Mouse (Mus musculus) forebrain, postnatal 0 days (tissue): ENCODE results near the gene Etv3. TPM values are rescaled to one million over a fixed set of nuclear protein-coding genes. Genes with fewer than 3 reads are reported as not detected.

Experiments used
- ATAC-seq: fragments of 200-750 bp; cut with Nextera tagmentation; 2 replicates; pipeline ENCODE4 v1.8.0; 2017; ENCODE audit warnings: mild to moderate bottlenecking, moderate library complexity
- DNase-seq: peaks from one replicate; pipeline ENCODE4 v3.0.0-alpha.2; 2015
- H3K27ac ChIP-seq: fragments of 300-500 bp; sonication (generic); 2 replicates; pipeline ENCODE4 v1.5.1; 2014; ENCODE audit warnings: low read depth, mild to moderate bottlenecking, antibody characterized with exemption, low read length, moderate library complexity, mixed read lengths
- H3K27me3 ChIP-seq: fragments of 300-500 bp; sonication (generic); 2 replicates; pipeline ENCODE4 v1.6.1; 2014; ENCODE audit warnings: mild to moderate bottlenecking, low read length, mixed read lengths; ENCODE audit not compliant: insufficient read depth
- H3K36me3 ChIP-seq: fragments of 300-500 bp; sonication (generic); 2 replicates; pipeline ENCODE4 v1.6.1; 2014; ENCODE audit warnings: mild to moderate bottlenecking, moderate library complexity; ENCODE audit not compliant: insufficient read depth
- H3K4me1 ChIP-seq: fragments of 300-500 bp; sonication (generic); 2 replicates; pipeline ENCODE4 v1.6.1; 2014; ENCODE audit warnings: antibody characterized with exemption; ENCODE audit not compliant: insufficient read depth
- H3K4me2 ChIP-seq: fragments of 300-500 bp; sonication (generic); 2 replicates; pipeline ENCODE4 v1.6.1; 2014; ENCODE audit warnings: low read depth, mild to moderate bottlenecking, moderate library complexity
- H3K4me3 ChIP-seq: fragments of 300-500 bp; sonication (generic); 2 replicates; pipeline ENCODE4 v1.5.1; 2014; ENCODE audit warnings: low read depth, low read length, mixed read lengths
- H3K9ac ChIP-seq: fragments of 300-500 bp; sonication (generic); 2 replicates; pipeline ENCODE4 v1.6.1; 2014; ENCODE audit warnings: mild to moderate bottlenecking
- H3K9me3 ChIP-seq: fragments of 300-500 bp; sonication (generic); 2 replicates; pipeline ENCODE4 v1.6.1; 2016; ENCODE audit warnings: low read length
- CTCF ChIP-seq: sonication (generic); IDR thresholded peaks from 2 replicates; pipeline ENCODE4 v1.5.1; 2016; ENCODE audit warnings: antibody characterized with exemption, control low read depth, low read depth
- WGBS: fragments of 180-500 bp; shearing (Covaris S2); extraction: QIAGEN DNeasy Blood & Tissue Kit; methylation state at CpG from one replicate; pipeline ENCODE4 v1.1.7; 2014; 5-methylcytosine and 5-hydroxymethylcytosine counted together
- polyA plus RNA-seq: library from polyadenylated mRNA; unstranded; fragments of >200 nt; fragmentation: Nextera tagmentation; extraction: Ambion mirVana; gene quantifications from 2 replicates; pipeline ENCODE4 v1.2.1, GENCODE M21; 2015
- total RNA-seq: library from RNA; depleted of rRNA; stranded (reverse); fragments of >200 nt; gene quantifications from 2 replicates; pipeline ENCODE4 v1.2.3, GENCODE M21; 2014

Etv3 gene
- total and polyA plus RNA-seq, 2 experiments from 2014 or later, result 6.0 to 13.8 TPM

DNA sequence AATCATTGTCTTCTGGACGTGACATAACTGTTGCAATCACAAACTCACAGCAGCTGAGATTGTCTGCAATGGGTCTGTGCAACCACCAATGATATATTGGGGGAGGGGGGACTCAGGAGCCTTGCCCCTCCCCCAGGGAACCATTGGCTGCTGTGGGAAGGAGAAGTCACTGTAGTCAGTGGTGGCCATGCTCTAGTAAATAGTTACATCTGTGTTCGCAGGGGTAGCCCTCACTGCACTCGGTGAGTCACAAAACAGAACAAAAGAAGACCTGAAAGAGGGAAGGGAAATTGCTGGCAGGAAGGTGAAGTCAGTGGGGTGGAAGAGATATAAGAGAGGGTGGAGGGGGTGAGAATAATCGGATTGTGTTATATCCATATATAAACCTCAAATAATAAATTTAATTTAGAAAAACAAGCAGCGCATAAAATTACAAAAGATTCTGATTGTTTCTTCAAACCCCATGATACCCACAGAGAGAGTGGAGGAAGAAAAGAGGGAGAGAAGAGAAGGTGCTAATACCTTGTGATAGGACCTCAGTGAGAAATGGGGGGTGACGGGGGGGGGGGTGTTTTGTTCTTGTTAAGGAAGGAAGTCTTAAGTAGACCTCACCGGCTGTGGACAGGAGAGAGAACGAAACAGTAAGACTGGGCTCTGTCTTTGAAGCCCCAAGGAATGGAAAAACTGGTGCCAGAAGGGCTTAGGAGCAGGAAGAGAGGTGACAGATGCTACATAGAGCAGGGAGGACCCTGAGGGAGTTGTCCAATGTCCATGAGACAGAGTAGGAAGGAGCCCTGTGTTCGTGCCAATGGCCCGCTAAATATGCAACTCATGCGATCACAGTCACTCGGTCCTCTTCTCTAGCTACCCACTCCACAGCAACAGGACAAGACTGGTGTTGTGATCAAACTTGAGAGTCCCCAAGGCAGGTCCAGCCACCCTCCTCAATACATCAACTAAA lies 18.5 kb upstream of the Etv3 start:
- H3K4me3 ChIP-seq, result no peak overlapping the region
- ATAC-seq, result no peak
- no peak for DNase-seq
- H3K9ac ChIP-seq, result no peak overlapping the region
- WGBS, result 70% methylated on average over 12 of the region's 12 CpGs
- no peaks in the 10 kb centered on the region for H3K27me3 ChIP-seq
- no peaks in the 10 kb centered on the region for H3K9me3 ChIP-seq
- no peak overlapping the region for H3K27ac ChIP-seq
- H3K4me2 ChIP-seq, result no peak overlapping the region
- TF ChIP-seq CTCF, result no peak
- no peaks in the 10 kb centered on the region for H3K36me3 ChIP-seq
- no peaks in the 10 kb centered on the region for H3K4me1 ChIP-seq

DNA sequence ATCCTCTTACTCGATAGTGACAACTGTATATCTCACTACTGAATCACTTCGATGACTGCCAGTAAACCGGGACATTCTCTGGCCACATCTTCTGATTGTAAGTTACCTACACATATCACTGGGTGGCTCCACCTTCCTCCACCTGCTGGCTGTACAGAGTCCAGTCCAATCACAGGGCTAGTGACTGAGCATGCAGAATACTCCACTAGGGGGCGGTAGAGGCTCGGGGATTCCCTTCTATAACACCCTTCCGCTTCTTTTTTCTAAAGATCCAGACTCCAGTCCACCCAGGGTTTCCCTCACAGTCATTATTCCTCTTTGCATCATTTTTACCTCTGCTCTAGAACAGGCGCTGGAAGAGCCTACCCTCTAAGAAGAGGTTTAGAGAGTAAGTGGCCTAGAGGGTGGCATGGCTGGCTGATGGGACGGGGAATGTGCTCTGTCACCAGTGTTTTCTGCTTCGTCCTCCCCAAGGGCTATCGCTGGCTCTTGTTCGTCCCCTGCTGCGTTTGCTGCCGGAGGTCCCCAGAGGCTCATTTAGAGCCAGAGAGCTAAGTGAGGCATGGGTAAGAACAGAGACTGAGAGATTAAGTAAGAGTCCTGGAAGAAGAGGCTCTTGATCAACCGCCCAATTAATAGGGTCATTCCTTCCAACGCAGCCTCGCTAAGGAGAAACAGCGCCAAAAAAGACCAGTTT lies 16.9 kb upstream of the Etv3 start:
- no peak overlapping the region for H3K27ac ChIP-seq
- 21% methylated on average over 17 of the region's 17 CpGs for WGBS
- peak; percentile 80 for DNase-seq
- H3K36me3 ChIP-seq, result no peaks in the 10 kb centered on the region
- no peak overlapping the region for H3K9ac ChIP-seq
- H3K4me1 ChIP-seq, result no peaks in the 10 kb centered on the region
- no peak overlapping the region; the same call in 1 of the 2 replicates for H3K4me3 ChIP-seq
- H3K27me3 ChIP-seq, result no peaks in the 10 kb centered on the region
- peak overlapping the region; percentile 41 for H3K4me2 ChIP-seq
- ATAC-seq, result peak; percentile 85
- no peaks in the 10 kb centered on the region for H3K9me3 ChIP-seq
- peak; percentile 91 for TF ChIP-seq CTCF

GRCm38 (mm10) chr3:87509061-87509460 lies 16.1 kb upstream of the Etv3 start:
- Histone ChIP-seq H3K27me3 (no peaks in the 10 kb centered on the region), H3K27ac (no peak overlapping the region), H3K4me3 (no peak overlapping the region), H3K4me2 (no peak overlapping the region), H3K9me3 (no peaks in the 10 kb centered on the region), H3K9ac (no peak overlapping the region), H3K36me3 (no peaks in the 10 kb centered on the region), H3K4me1 (no peaks in the 10 kb centered on the region)
- no peak for TF ChIP-seq CTCF
- 58% methylated on average over 4 of the region's 4 CpGs for WGBS
- ATAC-seq (no peak), DNase-seq (no peak)

- WGBS, result 87% methylated on average over 9 of the region's 9 CpGs
- no peak overlapping the region for H3K27ac ChIP-seq
- H3K36me3 ChIP-seq, result no peaks in the 10 kb centered on the region
- DNase-seq, result no peak
- no peak overlapping the region for H3K4me2 ChIP-seq
- no peak overlapping the region for H3K4me3 ChIP-seq
- no peaks in the 10 kb centered on the region for H3K4me1 ChIP-seq
- ATAC-seq, result no peak
- H3K9me3 ChIP-seq, result no peaks in the 10 kb centered on the region
- no peak for TF ChIP-seq CTCF
- H3K27me3 ChIP-seq, result no peaks in the 10 kb centered on the region
- no peak overlapping the region for H3K9ac ChIP-seq
Measured at GRCm38 (mm10) chr3:87510832-87511231, 14.4 kb upstream of the Etv3 start.

GRCm38 (mm10) chr3:87511971-87512765 lies 13.0 kb upstream of the Etv3 start:
- no peak overlapping the region for H3K4me3 ChIP-seq
- WGBS, result 43% methylated on average over 16 of the region's 16 CpGs
- H3K4me1 ChIP-seq, result no peaks in the 10 kb centered on the region
- DNase-seq (no peak), ATAC-seq (0 out of 2 replicates have a peak, but pooled peaks have one; percentile 14)
- H3K27me3 ChIP-seq, result no peaks in the 10 kb centered on the region
- no peak overlapping the region for H3K27ac ChIP-seq
- no peak overlapping the region for H3K4me2 ChIP-seq
- no peak for TF ChIP-seq CTCF
- no peak overlapping the region for H3K9ac ChIP-seq
- no peaks in the 10 kb centered on the region for H3K36me3 ChIP-seq
- no peaks in the 10 kb centered on the region for H3K9me3 ChIP-seq

DNA sequence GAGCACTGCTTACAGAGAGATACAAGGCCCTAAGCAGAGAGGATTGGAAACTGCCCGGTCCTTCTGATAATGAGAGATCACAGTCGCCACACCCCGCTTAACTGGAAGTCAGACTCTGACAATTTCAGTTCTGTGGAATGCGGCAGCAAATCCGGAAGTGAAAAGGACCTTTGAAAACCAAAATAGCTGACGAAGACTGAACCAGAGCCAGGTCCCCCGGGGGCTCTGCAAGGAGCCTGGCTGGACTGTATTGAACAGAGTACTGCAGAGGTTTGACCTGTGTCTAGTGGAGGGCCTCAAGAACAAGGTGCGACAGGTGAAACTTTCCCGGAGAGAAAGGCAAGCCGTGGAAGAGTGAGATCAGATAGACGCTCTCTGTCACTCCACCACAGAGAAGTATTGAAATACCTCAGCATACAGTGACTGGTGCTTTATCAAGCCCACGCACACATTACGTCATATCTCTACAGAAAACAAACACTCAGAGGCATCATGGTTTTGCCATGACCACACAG lies 9.6 kb upstream of the Etv3 start:
- ATAC-seq (no peak), DNase-seq (no peak)
- no peak overlapping the region for H3K27ac ChIP-seq
- no peaks in the 10 kb centered on the region for H3K9me3 ChIP-seq
- WGBS, result 57% methylated on average over 13 of the region's 13 CpGs
- no peak overlapping the region for H3K4me3 ChIP-seq
- no peaks in the 10 kb centered on the region for H3K4me1 ChIP-seq
- TF ChIP-seq CTCF, result no peak
- H3K4me2 ChIP-seq, result no peak overlapping the region
- H3K9ac ChIP-seq, result no peak overlapping the region
- H3K27me3 ChIP-seq, result no peaks in the 10 kb centered on the region
- H3K36me3 ChIP-seq, result no peaks in the 10 kb centered on the region
